Mouse (Mus musculus): ENCODE measurements around the gene Olfr128.
"Not testable (repeated sequence)": the region's sequence is repeated elsewhere in the genome, so short reads cannot be mapped to it uniquely, and the experiment has no call there.

The Olfr128 gene

DNA sequence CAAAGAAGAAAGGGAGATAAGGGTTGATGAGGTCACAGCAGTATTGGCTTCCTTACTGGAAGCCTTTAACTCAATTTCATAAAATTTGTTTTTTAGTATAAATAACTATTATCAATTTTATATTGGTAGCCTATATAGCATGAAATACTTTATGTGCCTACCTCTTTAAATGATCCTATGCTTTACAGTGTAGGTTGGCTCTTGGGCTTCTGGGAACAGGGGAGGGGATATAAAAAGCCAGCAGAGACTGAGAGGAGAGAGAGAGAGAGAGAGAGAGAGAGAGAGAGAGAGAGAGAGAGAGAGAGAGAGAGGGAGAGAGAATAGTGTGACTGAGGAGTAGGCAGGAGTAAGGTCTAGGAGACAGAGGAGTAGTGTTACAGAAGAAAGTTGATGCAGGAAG lies at the start of gene Olfr128:
Gene Olfr128, plus strand, starts transcription at position 301 of the 400 bp plus-strand sequence.
- DNase-seq: no peak

DNA sequence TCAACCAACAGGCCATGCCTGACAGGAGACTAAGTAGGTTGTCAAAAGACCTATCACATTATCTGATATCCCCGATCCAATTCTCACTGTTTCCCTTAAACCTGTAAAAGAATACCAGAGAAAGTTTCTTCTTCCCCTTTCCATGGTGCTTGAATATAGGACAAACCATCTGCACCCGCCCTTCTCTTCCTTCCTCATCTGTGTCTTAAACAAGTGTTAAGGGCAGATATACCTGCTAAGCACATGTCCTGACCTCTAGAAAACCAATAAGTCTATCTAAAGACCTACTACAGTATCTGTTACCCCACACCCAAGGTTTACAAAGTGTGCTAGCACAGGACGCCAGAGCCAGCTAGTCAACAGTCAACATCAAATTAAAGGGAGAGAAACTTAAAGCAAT lies 46.5 kb upstream of the Olfr128 start:
- no peak for DNase-seq

DNA sequence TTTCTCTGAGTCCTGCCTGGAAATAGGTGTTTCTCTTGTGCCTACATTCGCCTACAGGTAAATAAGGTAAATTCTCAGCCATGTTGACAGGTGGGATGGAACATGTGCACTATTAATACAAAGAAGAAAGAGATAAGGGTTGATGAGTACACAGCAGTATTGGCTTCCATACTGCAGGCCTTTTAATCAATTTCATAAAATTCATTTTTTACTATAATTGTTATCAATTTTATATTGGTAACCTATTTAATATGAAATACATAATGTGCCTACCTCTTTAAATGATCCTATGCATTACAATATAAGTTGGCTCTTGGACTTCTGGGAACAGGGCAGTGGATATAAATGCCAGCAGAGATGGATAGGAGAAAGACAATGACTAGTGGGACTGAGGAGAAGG lies 20.2 kb upstream of the Olfr128 start, which contains the start of gene Olfr127:
Gene Olfr127, plus strand, starts transcription at position 301 of the 400 bp plus-strand sequence.
- DNase-seq: no peak

DNA sequence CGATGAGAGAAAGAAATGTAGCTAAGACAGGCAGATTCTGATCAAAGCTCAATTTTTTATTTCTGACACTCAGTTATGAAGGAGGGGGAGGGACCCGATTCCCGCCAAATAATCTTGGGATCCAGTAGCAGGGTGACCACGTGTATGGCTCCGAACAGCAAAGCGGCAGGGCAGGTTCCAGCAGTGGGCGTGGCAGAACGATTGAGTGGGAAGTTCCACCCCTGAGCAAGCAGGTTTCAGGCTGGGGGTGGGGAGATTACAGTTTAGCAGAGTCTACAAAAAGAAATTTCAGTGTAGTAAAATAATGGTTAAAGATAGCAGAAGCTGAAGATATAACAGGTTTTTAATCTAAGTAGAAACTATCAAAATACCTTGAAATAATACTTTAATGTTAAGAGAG lies 13.5 kb upstream of the Olfr128 start:
- DNase-seq: not testable (repeated sequence)

DNA sequence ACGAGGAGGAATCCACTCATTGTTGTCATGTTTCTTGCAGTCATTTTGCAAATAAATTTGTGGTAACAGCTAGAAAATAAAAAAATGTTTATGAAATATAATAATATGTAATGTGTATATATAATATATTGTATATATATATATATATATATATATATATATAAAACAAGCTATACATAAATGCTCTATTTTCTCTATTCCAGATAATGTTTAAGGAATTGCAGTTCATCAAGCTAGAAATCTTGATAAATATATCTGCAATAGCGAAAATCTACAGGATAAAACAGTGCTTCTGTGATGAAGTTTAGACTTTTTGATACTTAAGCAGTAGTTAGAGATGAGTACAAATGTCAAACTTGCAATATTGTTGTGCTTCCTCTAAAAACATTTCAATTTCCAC lies 32.6 kb downstream of the Olfr128 start, which contains the start of gene Olfr761:
Gene Olfr761, minus strand, starts transcription at position 101 of the 400 bp plus-strand sequence.
- DNase-seq: no peak

DNA sequence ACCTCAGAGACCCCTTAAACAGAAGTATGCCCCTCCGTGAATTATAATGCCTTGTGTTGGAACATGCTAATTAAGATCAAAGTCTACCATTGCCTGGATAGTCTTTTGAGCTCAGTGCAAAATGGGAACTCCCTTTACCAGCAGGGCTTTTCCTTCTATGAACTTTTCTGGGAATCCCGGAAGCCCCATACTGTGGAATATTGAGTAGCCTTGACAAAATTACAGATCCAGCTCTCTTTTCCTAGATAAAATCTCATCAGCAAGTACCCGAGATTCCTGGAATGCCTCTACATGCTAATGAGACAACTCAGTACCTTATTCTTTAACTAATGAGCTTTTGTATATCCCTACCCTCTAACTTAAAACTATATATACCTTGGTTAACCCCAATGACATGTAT lies 53.2 kb downstream of the Olfr128 start:
- no peak for DNase-seq

All from cerebellum, postnatal 14 days (tissue).